Mouse (Mus musculus): ENCODE measurements at regions not wholly inside any gene's neighbourhood (a gene's known extent, or its start where the extent isn't known, plus 50 kb on each side); places are given as distances from the start of the nearest gene placed in this dataset.

- no peak for DNase-seq (ENCODE audit: low spot score)
Measured at GRCm38 (mm10) chr17:4706421-4706820, 287.7 kb upstream of the Arid1b start.

- DNase-seq (ENCODE audit: low spot score), result no peak
Measured at GRCm38 (mm10) chr17:4721061-4721460, 273.1 kb upstream of the Arid1b start.

GRCm38 (mm10) chr17:4724031-4724430 is 270.1 kb upstream of the Arid1b start:
- no peak for DNase-seq (ENCODE audit: low spot score)

- no peak for DNase-seq (ENCODE audit: low spot score)
Measured at GRCm38 (mm10) chr17:4726331-4726741, 267.8 kb upstream of the Arid1b start.

GRCm38 (mm10) chr17:4734412-4734881 is 259.7 kb upstream of the Arid1b start:
- DNase-seq (ENCODE audit: low spot score), result peak; percentile 19

- DNase-seq (ENCODE audit: low spot score), result no peak
Measured at GRCm38 (mm10) chr17:4735185-4735584, 258.9 kb upstream of the Arid1b start.

- DNase-seq (ENCODE audit: low spot score), result no peak
Measured at GRCm38 (mm10) chr17:4736689-4737088, 257.4 kb upstream of the Arid1b start.

GRCm38 (mm10) chr17:4738717-4739485 is 255.2 kb upstream of the Arid1b start:
- DNase-seq (ENCODE audit: low spot score), result peak; percentile 15

- DNase-seq (ENCODE audit: low spot score), result peak; percentile 48
Measured at GRCm38 (mm10) chr17:4740784-4741183, 253.3 kb upstream of the Arid1b start.

GRCm38 (mm10) chr17:4742314-4742713 is 251.8 kb upstream of the Arid1b start:
- DNase-seq (ENCODE audit: low spot score), result no peak

GRCm38 (mm10) chr17:4762956-4763355 is 231.2 kb upstream of the Arid1b start:
- DNase-seq (ENCODE audit: low spot score), result no peak

- DNase-seq (ENCODE audit: low spot score), result no peak
Measured at GRCm38 (mm10) chr17:4765723-4766122, 228.4 kb upstream of the Arid1b start.

- DNase-seq (ENCODE audit: low spot score), result no peak
Measured at GRCm38 (mm10) chr17:4767947-4768522, 226.1 kb upstream of the Arid1b start.

- DNase-seq (ENCODE audit: low spot score), result no peak
Measured at GRCm38 (mm10) chr17:4769284-4769683, 224.8 kb upstream of the Arid1b start.

- no peak for DNase-seq (ENCODE audit: low spot score)
Measured at GRCm38 (mm10) chr17:4770052-4770451, 224.1 kb upstream of the Arid1b start.

- DNase-seq (ENCODE audit: low spot score), result peak; percentile 85
Measured at GRCm38 (mm10) chr17:4778161-4778560, 216.0 kb upstream of the Arid1b start.

- DNase-seq (ENCODE audit: low spot score), result no peak
Measured at GRCm38 (mm10) chr17:4779017-4779416, 215.1 kb upstream of the Arid1b start.

GRCm38 (mm10) chr17:4781586-4781985 is 212.5 kb upstream of the Arid1b start:
- no peak for DNase-seq (ENCODE audit: low spot score)

- no peak for DNase-seq (ENCODE audit: low spot score)
Measured at GRCm38 (mm10) chr17:4784296-4784695, 209.8 kb upstream of the Arid1b start.

GRCm38 (mm10) chr17:4785281-4785839 is 208.8 kb upstream of the Arid1b start:
- no peak for DNase-seq (ENCODE audit: low spot score)

- no peak for DNase-seq (ENCODE audit: low spot score)
Measured at GRCm38 (mm10) chr17:4786524-4786923, 207.6 kb upstream of the Arid1b start.

- no peak for DNase-seq (ENCODE audit: low spot score)
Measured at GRCm38 (mm10) chr17:4791873-4792272, 202.3 kb upstream of the Arid1b start.

- DNase-seq (ENCODE audit: low spot score), result no peak
Measured at GRCm38 (mm10) chr17:4796241-4796640, 197.9 kb upstream of the Arid1b start.

Data from embryo, embryonic 10.5 days (tissue).